Mouse (Mus musculus) stomach, embryonic 15.5 days (tissue): ENCODE results near the gene Ap1m1. TPM values are rescaled to one million over a fixed set of nuclear protein-coding genes. Genes with fewer than 3 reads are reported as not detected.
A peak's percentile ranks its signal among the peaks of the same experiment; 100 is the strongest.

Experiments used
- ATAC-seq: fragments of 200-750 bp; cut with Nextera tagmentation; 2 replicates; pipeline ENCODE4 v1.8.0; 2017; ENCODE audit warnings: low read depth, moderate number of reproducible peaks, moderate TSS enrichment; ENCODE audit not compliant: insufficient read depth, low FRiP score
- H3K27ac ChIP-seq: fragments of 300-500 bp; sonication (generic); 2 replicates; pipeline ENCODE4 v1.5.1; 2015; ENCODE audit warnings: mild to moderate bottlenecking, inconsistent platforms
- H3K27me3 ChIP-seq: fragments of 300-500 bp; sonication (generic); replicated peaks from 2 replicates; pipeline ENCODE4 v1.6.1; 2015; ENCODE audit warnings: inconsistent platforms
- H3K36me3 ChIP-seq: fragments of 300-500 bp; sonication (generic); 2 replicates; pipeline ENCODE4 v1.6.1; 2015; ENCODE audit warnings: inconsistent platforms
- H3K4me1 ChIP-seq: fragments of 300-500 bp; sonication (generic); 2 replicates; pipeline ENCODE4 v1.6.1; 2015; ENCODE audit warnings: inconsistent platforms
- H3K4me2 ChIP-seq: fragments of 300-500 bp; sonication (generic); 2 replicates; pipeline ENCODE4 v1.6.1; 2015; ENCODE audit warnings: mild to moderate bottlenecking, inconsistent platforms
- H3K4me3 ChIP-seq: fragments of 300-500 bp; sonication (generic); replicated peaks from 2 replicates; pipeline ENCODE4 v1.5.1; 2015; ENCODE audit warnings: inconsistent platforms
- H3K9ac ChIP-seq: fragments of 300-500 bp; sonication (generic); 2 replicates; pipeline ENCODE4 v1.6.1; 2015; ENCODE audit warnings: inconsistent platforms
- H3K9me3 ChIP-seq: fragments of 300-500 bp; sonication (generic); 2 replicates; pipeline ENCODE4 v1.6.1; 2016; ENCODE audit warnings: inconsistent platforms
- WGBS: fragments of 180-500 bp; shearing (Covaris S2); methylation state at CpG from one replicate; pipeline ENCODE4 v1.1.7; 2015; 5-methylcytosine and 5-hydroxymethylcytosine counted together
- polyA plus RNA-seq: library from polyadenylated mRNA; unstranded; fragments of >200 nt; fragmentation: Nextera tagmentation; extraction: Ambion mirVana; gene quantifications from 2 replicates; pipeline ENCODE4 v1.2.1, GENCODE M21; 2015

Ap1m1 gene
- polyA plus RNA-seq, 1 experiment from 2014 or later = 96.3 TPM

- Histone ChIP-seq H3K27me3 (no peaks in the 10 kb centered on the region), H3K9ac (no peak overlapping the region), H3K4me1 (no peaks in the 10 kb centered on the region), H3K27ac (0 out of 2 replicates have a peak overlapping the region, but pooled peaks have one; percentile 35), H3K36me3 (peaks cover 17% of the 10 kb centered on the region), H3K4me2 (peak overlapping the region; percentile 64), H3K4me3 (peak overlapping the region; percentile 81), H3K9me3 (no peaks in the 10 kb centered on the region)
- ATAC-seq = no peak
- 77% methylated on average over 10 of the region's 10 CpGs for WGBS
Measured at GRCm38 (mm10) chr8:72218781-72219540, 20.9 kb upstream of the Ap1m1 start.

GRCm38 (mm10) chr8:72219541-72220363 is 20.1 kb upstream of the Ap1m1 start, which contains the start of gene Fam32a:
Fam32a (plus strand) TSS chr8:72219730.
- 19% methylated on average over 39 of the region's 39 CpGs for whole genome bisulfite sequencing
- peak within 1 kb of the TSS; percentile 64 for H3K4me2 ChIP-seq
- H3K27me3 ChIP-seq = no peaks in the 10 kb centered on the region
- no peaks in the 10 kb centered on the region for H3K9me3 ChIP-seq
- ATAC-seq = peak; percentile 98
- H3K4me3 ChIP-seq = peak within 1 kb of the TSS; percentile 81
- no peaks in the 10 kb centered on the region for H3K4me1 ChIP-seq
- peaks cover 17% of the 10 kb centered on the region for H3K36me3 ChIP-seq
- H3K27ac ChIP-seq = peak within 1 kb of the TSS; percentile 78
- H3K9ac ChIP-seq = peak within 1 kb of the TSS; percentile 65

GRCm38 (mm10) chr8:72220758-72221157 is 19.1 kb upstream of the Ap1m1 start:
- Histone ChIP-seq H3K4me2 (peak overlapping the region; percentile 64), H3K27me3 (no peaks in the 10 kb centered on the region), H3K4me3 (peak overlapping the region; percentile 81), H3K9me3 (no peaks in the 10 kb centered on the region), H3K36me3 (peaks cover 17% of the 10 kb centered on the region), H3K4me1 (no peaks in the 10 kb centered on the region), H3K27ac (no peak overlapping the region), H3K9ac (no peak overlapping the region)
- 82% methylated on average over 4 of the region's 4 CpGs for WGBS
- no peak for ATAC-seq

GRCm38 (mm10) chr8:72222656-72223055 is 17.2 kb upstream of the Ap1m1 start:
- Histone ChIP-seq H3K36me3 (peaks cover 17% of the 10 kb centered on the region), H3K27ac (no peak overlapping the region), H3K4me3 (no peak overlapping the region), H3K9ac (no peak overlapping the region), H3K4me1 (no peaks in the 10 kb centered on the region), H3K4me2 (no peak overlapping the region), H3K27me3 (no peaks in the 10 kb centered on the region), H3K9me3 (no peaks in the 10 kb centered on the region)
- 92% methylated on average over 5 of the region's 5 CpGs for WGBS
- no peak for ATAC-seq

- Histone ChIP-seq H3K4me3 (peak overlapping the region; percentile 76), H3K4me2 (peak overlapping the region; percentile 78), H3K9me3 (no peaks in the 10 kb centered on the region), H3K4me1 (peaks cover 16% of the 10 kb centered on the region), H3K27me3 (no peaks in the 10 kb centered on the region), H3K36me3 (peaks cover 4% of the 10 kb centered on the region; the same call in 1 of the 2 replicates), H3K27ac (peak overlapping the region; percentile 95), H3K9ac (peak overlapping the region; percentile 58)
- WGBS = under 1% methylated on average over 24 of the region's 24 CpGs
- peak; percentile 51 for ATAC-seq
Measured at GRCm38 (mm10) chr8:72240403-72240763, 565 bp downstream of the Ap1m1 start.

- H3K4me3 ChIP-seq = peak overlapping the region; percentile 76
- no peak overlapping the region for H3K27ac ChIP-seq
- no peak for ATAC-seq
- peaks cover 4% of the 10 kb centered on the region; the same call in 1 of the 2 replicates for H3K36me3 ChIP-seq
- H3K9me3 ChIP-seq = no peaks in the 10 kb centered on the region
- WGBS = 65% methylated on average over 7 of the region's 7 CpGs
- 0 out of 2 replicates have a peak overlapping the region, but pooled peaks have one; percentile 16 for H3K9ac ChIP-seq
- no peaks in the 10 kb centered on the region for H3K27me3 ChIP-seq
- H3K4me2 ChIP-seq = peak overlapping the region; percentile 78
- peaks cover 16% of the 10 kb centered on the region for H3K4me1 ChIP-seq
Measured at GRCm38 (mm10) chr8:72240951-72241350, 1.1 kb downstream of the Ap1m1 start.

- H3K4me1 ChIP-seq = peaks cover 16% of the 10 kb centered on the region
- no peaks in the 10 kb centered on the region for H3K27me3 ChIP-seq
- no peak overlapping the region for H3K27ac ChIP-seq
- no peak overlapping the region for H3K4me3 ChIP-seq
- 75% methylated on average over 1 of the region's 1 CpGs for WGBS
- H3K9me3 ChIP-seq = no peaks in the 10 kb centered on the region
- H3K4me2 ChIP-seq = no peak overlapping the region
- no peak for ATAC-seq
- no peak overlapping the region for H3K9ac ChIP-seq
- peaks cover 4% of the 10 kb centered on the region; the same call in 1 of the 2 replicates for H3K36me3 ChIP-seq
Measured at GRCm38 (mm10) chr8:72242226-72242625, 2.4 kb downstream of the Ap1m1 start.

GRCm38 (mm10) chr8:72244610-72245009 is 4.8 kb downstream of the Ap1m1 start:
- H3K9ac ChIP-seq = no peak overlapping the region
- H3K9me3 ChIP-seq = no peaks in the 10 kb centered on the region
- H3K36me3 ChIP-seq = peaks cover 4% of the 10 kb centered on the region; the same call in 1 of the 2 replicates
- H3K27ac ChIP-seq = no peak overlapping the region
- H3K4me1 ChIP-seq = peaks cover 14% of the 10 kb centered on the region
- no peak overlapping the region for H3K4me3 ChIP-seq
- no peaks in the 10 kb centered on the region for H3K27me3 ChIP-seq
- no peak overlapping the region for H3K4me2 ChIP-seq
- no peak for ATAC-seq
- 63% methylated on average over 2 of the region's 2 CpGs for WGBS

- H3K36me3 ChIP-seq = peaks cover 17% of the 10 kb centered on the region; the same call in 1 of the 2 replicates
- no peak overlapping the region for H3K4me3 ChIP-seq
- H3K9me3 ChIP-seq = no peaks in the 10 kb centered on the region
- H3K27ac ChIP-seq = no peak overlapping the region
- no peak overlapping the region for H3K4me2 ChIP-seq
- no peak overlapping the region for H3K9ac ChIP-seq
- no peak for ATAC-seq
- H3K27me3 ChIP-seq = no peaks in the 10 kb centered on the region
- 52% methylated on average over 7 of the region's 7 CpGs for WGBS
- H3K4me1 ChIP-seq = no peaks in the 10 kb centered on the region
Measured at GRCm38 (mm10) chr8:72257171-72257901, 17.5 kb downstream of the Ap1m1 start.

GRCm38 (mm10) chr8:72257902-72258238 is 18.1 kb downstream of the Ap1m1 start:
- no peaks in the 10 kb centered on the region for H3K27me3 ChIP-seq

GRCm38 (mm10) chr8:72259862-72260261 is 20.0 kb downstream of the Ap1m1 start:
- no peaks in the 10 kb centered on the region for H3K9me3 ChIP-seq
- H3K4me1 ChIP-seq = no peaks in the 10 kb centered on the region
- H3K27ac ChIP-seq = no peak overlapping the region
- H3K27me3 ChIP-seq = no peaks in the 10 kb centered on the region
- no peak for ATAC-seq
- 72% methylated on average over 2 of the region's 2 CpGs for WGBS
- H3K4me2 ChIP-seq = no peak overlapping the region
- 0 out of 2 replicates have a peak, but pooled peaks cover 3% of the 10 kb centered on the region for H3K36me3 ChIP-seq
- H3K9ac ChIP-seq = no peak overlapping the region
- H3K4me3 ChIP-seq = no peak overlapping the region

More at GRCm38 (mm10) chr8:72257902-72258238, 18.1 kb downstream of the Ap1m1 start:
- ATAC-seq = no peak
- H3K36me3 ChIP-seq = 0 out of 2 replicates have a peak, but pooled peaks cover 11% of the 10 kb centered on the region
- no peak overlapping the region for H3K4me2 ChIP-seq
- no peak overlapping the region for H3K9ac ChIP-seq
- no peaks in the 10 kb centered on the region for H3K4me1 ChIP-seq
- 92% methylated on average over 1 of the region's 1 CpGs for WGBS
- no peaks in the 10 kb centered on the region for H3K9me3 ChIP-seq
- H3K27ac ChIP-seq = no peak overlapping the region
- no peak overlapping the region for H3K4me3 ChIP-seq
